Mouse (Mus musculus) lung, postnatal 0 days (tissue): ENCODE results near the gene Sparc. TPM values are rescaled to one million over a fixed set of nuclear protein-coding genes. Genes with fewer than 3 reads are reported as not detected.

ENCODE experiments used
- ATAC-seq: fragments of 200-750 bp; cut with Nextera tagmentation; 2 replicates; pipeline ENCODE4 v1.8.0; 2017; ENCODE audit warnings: moderate library complexity
- DNase-seq: peaks from one replicate; pipeline ENCODE4 v3.0.0-alpha.2; 2016; ENCODE audit warnings: low spot score
- H3K27ac ChIP-seq: fragments of 300-500 bp; sonication (generic); 2 replicates; pipeline ENCODE4 v1.5.1; 2014; ENCODE audit warnings: antibody characterized with exemption, mild to moderate bottlenecking, low read length, mixed read lengths
- H3K27me3 ChIP-seq: fragments of 300-500 bp; sonication (generic); replicated peaks from 2 replicates; pipeline ENCODE4 v1.6.1; 2014; ENCODE audit warnings: low read length, mixed read lengths; ENCODE audit not compliant: insufficient read depth
- H3K36me3 ChIP-seq: fragments of 300-500 bp; sonication (generic); 2 replicates; pipeline ENCODE4 v1.6.1; 2014; ENCODE audit warnings: low read length, mixed read lengths; ENCODE audit not compliant: insufficient read depth
- H3K4me1 ChIP-seq: fragments of 300-500 bp; sonication (generic); 2 replicates; pipeline ENCODE4 v1.6.1; 2014; ENCODE audit warnings: antibody characterized with exemption, low read depth, low read length, mixed read lengths; ENCODE audit not compliant: insufficient read depth
- H3K4me2 ChIP-seq: fragments of 300-500 bp; sonication (generic); replicated peaks from 2 replicates; pipeline ENCODE4 v1.6.1; 2014; ENCODE audit warnings: low read depth, mild to moderate bottlenecking, low read length, moderate library complexity, mixed read lengths
- H3K4me3 ChIP-seq: fragments of 300-500 bp; sonication (generic); 2 replicates; pipeline ENCODE4 v1.5.1; 2014; ENCODE audit warnings: low read depth, low read length
- H3K9ac ChIP-seq: fragments of 300-500 bp; sonication (generic); replicated peaks from 2 replicates; pipeline ENCODE4 v1.6.1; 2014; ENCODE audit warnings: low read depth, mild to moderate bottlenecking
- H3K9me3 ChIP-seq: fragments of 300-500 bp; sonication (generic); 2 replicates; pipeline ENCODE4 v1.6.1; 2016; ENCODE audit warnings: low read length, mixed read lengths
- CTCF ChIP-seq: IDR thresholded peaks from 2 replicates; pipeline ENCODE4 v1.5.1; 2016; ENCODE audit warnings: antibody characterized with exemption, mild to moderate bottlenecking
- EP300 ChIP-seq: IDR thresholded peaks from 2 replicates; pipeline ENCODE4 v1.6.1; 2016; ENCODE audit warnings: antibody characterized with exemption, mild to moderate bottlenecking, control low read depth
- WGBS: fragments of 180-500 bp; shearing (Covaris S2); extraction: QIAGEN DNeasy Blood & Tissue Kit; methylation state at CpG from one replicate; pipeline ENCODE4 v1.1.7; 2014; 5-methylcytosine and 5-hydroxymethylcytosine counted together
- polyA plus RNA-seq: library from polyadenylated mRNA; unstranded; fragments of >200 nt; fragmentation: Nextera tagmentation; extraction: Ambion mirVana; gene quantifications from 2 replicates; pipeline ENCODE4 v1.2.1, GENCODE M21; 2015

Gene Sparc
- polyA plus RNA-seq, 1 experiment from 2014 or later = 3,486 TPM

- Histone ChIP-seq H3K4me1 (0 out of 2 replicates have a peak, but pooled peaks cover 7% of the 10 kb centered on the region), H3K9ac (no peak overlapping the region; the same call in 1 of the 2 replicates), H3K27ac (peak overlapping the region; percentile 94), H3K27me3 (no peaks in the 10 kb centered on the region), H3K36me3 (no peaks in the 10 kb centered on the region), H3K4me2 (peak overlapping the region; percentile 62), H3K4me3 (no peak overlapping the region), H3K9me3 (no peaks in the 10 kb centered on the region)
- ATAC-seq (no peak), DNase-seq (no peak)
- TF ChIP-seq EP300 = no peak
- TF ChIP-seq CTCF = no peak
- 66% methylated on average over 10 of the region's 10 CpGs for WGBS
Measured at GRCm38 (mm10) chr11:55468012-55468411, 45.0 kb upstream of the Sparc start.

- DNase-seq (no peak), ATAC-seq (no peak)
- no peak overlapping the region for H3K9ac ChIP-seq
- no peak overlapping the region for H3K4me3 ChIP-seq
- TF ChIP-seq CTCF (no peak), EP300 (no peak)
- no peaks in the 10 kb centered on the region for H3K9me3 ChIP-seq
- no peaks in the 10 kb centered on the region for H3K27me3 ChIP-seq
- no peak overlapping the region for H3K27ac ChIP-seq
- H3K4me1 ChIP-seq = no peaks in the 10 kb centered on the region; the same call in 1 of the 2 replicates
- no peak overlapping the region for H3K4me2 ChIP-seq
- 75% methylated on average over 3 of the region's 3 CpGs for WGBS
- no peaks in the 10 kb centered on the region for H3K36me3 ChIP-seq
Measured at GRCm38 (mm10) chr11:55465177-55465576, 42.2 kb upstream of the Sparc start.

GRCm38 (mm10) chr11:55464707-55465106, 41.7 kb upstream of the Sparc start:
- Histone ChIP-seq H3K9me3 (no peaks in the 10 kb centered on the region), H3K27me3 (no peaks in the 10 kb centered on the region), H3K27ac (no peak overlapping the region), H3K9ac (no peak overlapping the region), H3K4me1 (no peaks in the 10 kb centered on the region; the same call in 1 of the 2 replicates), H3K4me3 (no peak overlapping the region), H3K36me3 (no peaks in the 10 kb centered on the region), H3K4me2 (no peak overlapping the region)
- ATAC-seq (no peak), DNase-seq (no peak)
- WGBS = 78% methylated on average over 10 of the region's 10 CpGs
- TF ChIP-seq CTCF (no peak), EP300 (no peak)

DNA sequence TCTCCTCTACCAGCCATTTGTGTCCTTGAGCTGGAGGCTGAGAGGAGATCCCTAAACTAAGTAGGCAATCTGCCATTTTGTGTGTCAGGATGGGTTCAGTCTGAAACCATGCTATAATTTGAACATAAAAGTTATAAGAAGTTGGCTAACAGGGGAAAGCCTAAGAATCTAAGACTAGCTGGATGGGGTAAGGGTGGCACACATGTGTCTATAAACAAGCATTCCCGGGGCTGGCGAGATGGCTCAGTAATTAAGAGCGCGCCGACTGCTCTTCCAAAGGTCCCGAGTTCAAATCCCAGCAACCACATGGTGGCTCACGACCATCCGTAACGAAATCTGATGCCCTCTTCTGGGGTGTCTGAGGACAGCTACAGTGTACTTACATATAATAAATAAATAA, 39.2 kb upstream of the Sparc start:
- no peak overlapping the region for H3K4me3 ChIP-seq
- H3K9ac ChIP-seq = no peak overlapping the region
- TF ChIP-seq CTCF = no peak
- DNase-seq = no peak
- no peaks in the 10 kb centered on the region for H3K9me3 ChIP-seq
- H3K4me2 ChIP-seq = no peak overlapping the region
- H3K27ac ChIP-seq = no peak overlapping the region
- H3K4me1 ChIP-seq = peaks cover 4% of the 10 kb centered on the region; the same call in 1 of the 2 replicates
- no peak for ATAC-seq
- H3K27me3 ChIP-seq = no peaks in the 10 kb centered on the region
- no peaks in the 10 kb centered on the region for H3K36me3 ChIP-seq
- 94% methylated on average over 9 of the region's 9 CpGs for WGBS

DNA sequence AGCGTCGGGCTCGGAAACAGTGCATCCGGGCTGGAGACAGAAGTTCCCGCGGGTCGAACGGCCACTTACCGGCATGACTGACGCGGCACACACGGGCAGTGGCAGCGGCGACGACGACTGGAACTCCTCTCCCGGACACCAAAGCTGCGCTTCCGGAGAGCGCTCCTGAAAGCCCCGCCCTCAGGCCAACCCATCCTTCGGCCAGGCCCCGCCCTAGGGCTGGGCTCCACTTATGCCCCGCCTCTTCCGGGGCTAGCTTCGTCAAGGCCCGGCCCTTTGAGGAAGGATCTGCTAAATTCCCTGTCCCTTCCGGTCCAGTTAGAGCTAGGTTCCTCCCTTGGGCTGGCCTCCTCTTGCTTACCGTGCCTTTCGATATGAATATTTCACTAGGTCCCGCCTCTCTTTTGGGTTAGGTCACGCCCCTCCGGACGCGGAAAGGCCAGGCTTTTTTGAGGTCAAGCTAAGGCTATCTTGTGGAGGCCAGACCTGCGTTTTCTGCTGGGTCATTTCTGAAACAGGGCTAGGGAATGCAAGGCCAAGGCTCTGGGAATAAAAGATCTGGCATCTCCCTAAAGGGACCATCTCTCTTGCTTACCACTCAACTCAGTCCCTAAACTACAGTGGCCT, 38.1 kb upstream of the Sparc start, which contains the start of gene Atox1:
TSS of gene Atox1 (minus strand) at position 221 of the 627 bp plus-strand sequence.
- Histone ChIP-seq H3K36me3 (no peaks in the 10 kb centered on the region), H3K9me3 (no peaks in the 10 kb centered on the region), H3K27me3 (no peaks in the 10 kb centered on the region), H3K9ac (peak within 1 kb of the TSS; percentile 51), H3K4me3 (peak within 1 kb of the TSS; percentile 64), H3K4me2 (peak within 1 kb of the TSS; percentile 83), H3K27ac (peak within 1 kb of the TSS; percentile 84), H3K4me1 (peaks cover 4% of the 10 kb centered on the region; the same call in 1 of the 2 replicates)
- DNase-seq = peak; percentile 99
- peak; percentile 99 for ATAC-seq
- TF ChIP-seq EP300 (peak; percentile 33; the same call in 1 of the 2 replicates), CTCF (no peak)
- under 1% methylated on average over 35 of the region's 36 CpGs for WGBS

DNA sequence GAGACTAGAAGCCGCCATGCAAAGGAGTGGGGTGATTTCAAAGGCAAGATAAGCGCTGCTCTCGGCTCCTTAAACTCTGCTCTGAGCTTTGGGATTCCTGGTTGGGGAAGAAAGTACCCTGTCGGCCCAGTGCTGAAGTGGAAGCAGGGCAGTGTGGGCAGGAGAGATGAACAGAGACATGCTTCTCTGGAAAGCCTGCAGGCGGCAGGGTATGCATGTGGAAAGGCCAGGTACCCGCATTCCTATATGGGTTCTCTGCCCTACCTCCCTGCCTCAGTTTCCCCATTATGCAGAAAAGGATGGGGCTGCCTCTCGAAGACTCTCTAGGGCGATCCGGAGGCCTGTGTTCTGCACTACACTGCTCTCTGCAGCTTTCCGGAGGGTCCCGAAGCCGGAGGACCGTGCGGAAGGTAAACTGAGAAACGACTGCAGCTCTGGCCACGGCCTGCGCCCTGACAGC, 37.6 kb upstream of the Sparc start:
- peak; percentile 59 for DNase-seq
- WGBS = 1% methylated on average over 17 of the region's 17 CpGs
- ATAC-seq = peak; percentile 22

More for the DNA sequence above, 37.6 kb upstream of the Sparc start:
- Histone ChIP-seq H3K9me3 (no peaks in the 10 kb centered on the region), H3K27ac (peak overlapping the region; percentile 84), H3K36me3 (no peaks in the 10 kb centered on the region), H3K4me2 (peak overlapping the region; percentile 83), H3K27me3 (no peaks in the 10 kb centered on the region), H3K9ac (peak overlapping the region; percentile 51), H3K4me3 (peak overlapping the region; percentile 64), H3K4me1 (peaks cover 4% of the 10 kb centered on the region; the same call in 1 of the 2 replicates)
- no peak for TF ChIP-seq EP300
- TF ChIP-seq CTCF = peak; percentile 50
